Mouse (Mus musculus): ENCODE measurements around the gene Myh9. TPM values are rescaled to one million over a fixed set of nuclear protein-coding genes. Genes with fewer than 3 reads are reported as not detected.
"Not testable (repeated sequence)": the region's sequence is repeated elsewhere in the genome, so short reads cannot be mapped to it uniquely, and the experiment has no call there.

Gene Myh9
- total RNA-seq, 2 experiments from 2014 or later, result 88.3 to 96.3 TPM

DNA sequence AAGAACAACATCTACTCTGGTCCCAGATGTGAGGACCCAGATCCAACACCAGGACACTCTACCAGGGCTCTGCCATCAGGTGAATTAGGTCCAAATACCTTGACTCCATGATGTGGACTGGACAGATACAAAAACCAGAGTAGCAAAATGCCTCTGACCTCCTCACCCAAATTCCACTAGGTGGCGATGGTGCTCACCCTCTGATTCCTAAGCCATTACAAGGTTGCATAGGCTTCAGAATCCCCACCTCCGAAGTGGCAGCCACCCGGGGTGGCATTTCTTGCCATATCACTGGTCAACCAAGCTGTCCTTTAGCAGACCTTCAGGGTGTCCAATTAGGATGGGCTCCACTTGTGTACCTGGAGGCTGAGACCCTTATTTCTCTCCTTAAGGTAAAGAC lies 114.8 kb downstream of the Myh9 start:
- not testable (repeated sequence) for DNase-seq (ENCODE audit: low spot score in 2 of 2); H3K27ac ChIP-seq; H3K4me3 ChIP-seq
- peak; percentile 63 for TF ChIP-seq CTCF (conservative IDR thresholded peaks at IDR 0.05)

DNA sequence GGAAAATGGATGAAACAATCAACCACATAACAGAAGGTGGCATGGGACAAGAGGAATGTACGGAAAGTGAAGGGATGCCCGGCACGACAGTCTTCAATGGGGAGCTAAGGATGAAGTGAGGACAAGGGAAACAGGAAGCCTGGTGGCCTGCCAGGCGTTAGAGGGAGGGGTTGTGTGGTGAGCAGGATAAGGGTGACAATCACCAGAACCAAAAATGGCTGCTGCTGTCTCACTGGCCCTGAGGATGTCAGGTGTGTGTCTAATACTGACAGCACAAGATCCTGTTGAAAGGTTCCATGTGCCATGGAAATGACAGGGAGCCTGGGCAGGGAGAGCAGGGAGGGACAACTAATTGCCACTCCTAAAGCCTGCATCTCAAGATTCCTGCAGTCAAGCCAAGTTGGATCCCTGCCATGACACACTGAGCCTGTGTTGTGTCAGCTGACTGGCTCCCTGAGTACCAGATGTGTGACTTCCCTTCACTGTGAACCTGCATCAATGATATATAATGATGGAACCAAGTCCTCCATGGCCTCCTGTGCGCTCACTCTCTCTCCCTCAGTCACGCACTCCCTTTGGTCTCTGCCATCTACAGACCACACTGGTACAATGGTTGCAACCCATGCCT lies 116.5 kb downstream of the Myh9 start:
- not testable (repeated sequence) for H3K27ac ChIP-seq; DNase-seq (ENCODE audit: low spot score in 2 of 2); H3K4me3 ChIP-seq

DNA sequence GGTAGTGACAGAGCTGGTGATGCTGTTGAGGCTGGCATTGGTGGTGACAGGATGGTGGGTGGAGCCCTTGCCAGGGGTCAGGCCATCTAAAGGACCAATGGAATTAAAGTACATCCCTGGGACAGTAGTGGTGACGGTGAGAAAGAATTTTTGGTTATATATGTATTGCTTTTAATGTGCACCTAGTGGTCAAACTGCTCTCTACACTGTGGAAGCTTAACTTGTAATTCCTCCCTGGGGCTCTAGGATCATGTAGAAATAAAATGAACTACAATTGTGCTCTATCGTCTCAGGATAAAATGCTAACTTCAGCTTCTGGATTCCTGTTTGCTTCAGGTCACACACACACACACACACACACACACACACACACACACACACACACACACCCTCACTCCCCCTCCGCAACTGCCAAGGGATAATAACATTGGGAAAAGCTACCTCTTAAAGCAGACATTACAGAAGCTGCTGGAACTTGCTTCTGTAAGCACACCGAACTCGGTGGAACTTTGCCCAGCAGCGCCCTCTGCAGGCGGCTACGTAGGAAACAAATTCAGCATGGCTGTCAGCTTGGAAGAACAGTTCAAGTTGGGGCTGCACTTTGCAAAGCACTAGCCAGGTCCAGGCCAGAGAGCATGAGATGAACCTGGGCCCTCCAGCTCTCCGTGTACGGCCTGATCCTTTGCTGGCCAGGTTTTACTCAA lies 117.6 kb downstream of the Myh9 start:
- DNase-seq (ENCODE audit: low spot score in 2 of 2); H3K4me3 ChIP-seq; H3K27ac ChIP-seq: not testable (repeated sequence)

DNA sequence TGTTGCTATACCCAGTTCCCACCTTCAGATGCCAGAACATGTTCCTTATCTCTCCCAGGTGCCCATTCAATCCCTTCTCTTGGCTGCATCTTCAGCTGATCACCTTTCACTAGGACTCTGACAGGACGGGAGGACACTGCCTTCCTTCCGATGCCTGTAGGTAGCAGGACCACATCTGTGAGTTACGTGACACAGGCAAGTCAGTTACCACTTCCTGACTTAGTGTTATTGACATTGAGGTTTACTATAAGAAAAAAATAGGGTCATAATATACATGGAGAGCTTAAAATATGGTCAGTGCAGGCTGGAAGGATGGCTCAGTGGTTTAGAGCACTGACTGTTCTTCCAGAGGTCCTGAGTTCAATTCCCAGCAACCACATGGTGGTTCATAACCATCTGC lies 120.5 kb downstream of the Myh9 start:
- not testable (repeated sequence) for H3K4me3 ChIP-seq; H3K27ac ChIP-seq; DNase-seq (ENCODE audit: low spot score in 2 of 2)

DNA sequence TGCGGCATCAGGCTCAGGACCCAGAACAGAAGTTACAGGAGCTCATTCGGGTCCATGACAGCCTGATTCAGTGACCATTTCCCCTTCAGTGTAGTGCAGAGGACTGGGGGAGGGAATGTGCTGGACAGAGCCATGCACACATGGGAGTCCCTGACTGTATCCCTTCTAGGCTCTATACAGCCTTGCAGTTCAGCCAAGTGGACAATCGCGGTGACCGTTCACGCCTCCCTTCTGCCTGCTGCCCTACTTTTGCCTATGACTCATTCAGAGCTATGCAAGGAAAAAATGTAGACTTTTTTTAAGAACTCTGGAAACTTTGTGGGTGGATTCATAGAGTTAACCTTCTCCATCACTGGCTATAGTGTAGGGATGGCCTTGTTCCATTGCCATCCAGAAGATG lies 123.7 kb downstream of the Myh9 start:
- H3K27ac ChIP-seq; H3K4me3 ChIP-seq; DNase-seq (ENCODE audit: low spot score in 2 of 2): not testable (repeated sequence)

Other genes with a start within 250 kb of the Myh9 start
- not detected for gene Apol10b, start 246.1 kb downstream of the Myh9 start, total RNA-seq (2021)
- not detected for gene Gm36245, start 242.9 kb downstream of the Myh9 start, total RNA-seq (2021)
- gene Apol11b, start 198.9 kb downstream of the Myh9 start, total RNA-seq (2021), result not detected
- gene Apol7e, start 143.3 kb downstream of the Myh9 start, total RNA-seq (2021), result not detected
- not detected for gene Apol9b, start 113.1 kb downstream of the Myh9 start, total RNA-seq (2021)
- gene Apol8, start 85.2 kb downstream of the Myh9 start, total RNA-seq (2021), result 1 to 10 TPM; 5.7 to 7.4 TPM
- 100 to 1,000 TPM; 119 to 136 TPM for gene Txn2, start 86.8 kb upstream of the Myh9 start, total RNA-seq (2021)
- 10 to 100 TPM; 11.1 to 11.7 TPM for gene Foxred2, start 114.5 kb upstream of the Myh9 start, total RNA-seq (2021)
- gene Eif3d, start 128.6 kb upstream of the Myh9 start, total RNA-seq (2021), result 100 to 1,000 TPM in 1 of 2 experiments, 10 to 100 TPM in 1; 94.7 to 103 TPM